Mouse (Mus musculus) liver, embryonic 18 days (tissue): ENCODE data around the gene Smg7. TPM values are rescaled to one million over a fixed set of nuclear protein-coding genes. Genes with fewer than 3 reads are reported as not detected.

Source experiments
- polyA plus RNA-seq: library from polyadenylated mRNA; depleted of rRNA; stranded (reverse); fragments of >200 nt; gene quantifications from 2 replicates; pipeline ENCODE4 v1.2.3, GENCODE M21; 2012; rRNA removed

Smg7 gene
- polyA plus RNA-seq = 8.8 and 10.8 TPM in 2 replicates

GRCm38 (mm10) chr1:152901765-152902664, at the start of gene Smg7:
Gene Smg7, minus strand, starts transcription at chr1:152902646.

GRCm38 (mm10) chr1:152799897-152800296, 102.5 kb downstream of the Smg7 start, which contains the start of gene Ncf2:
Gene Ncf2, plus strand, starts transcription at chr1:152800194.

Other genes with a start within 250 kb of the Smg7 start
- not detected in 2 replicates for gene Apobec4, start 152.1 kb downstream of the Smg7 start, polyA plus RNA-seq
- 8.5 and 8.9 TPM in 2 replicates for gene Rgl1, start 136.3 kb downstream of the Smg7 start, polyA plus RNA-seq
- gene Arpc5, start 136.1 kb downstream of the Smg7 start, polyA plus RNA-seq = 75.4 and 81.9 TPM in 2 replicates
- 18.3 and 18.6 TPM in 2 replicates for gene Ncf2, start 102.5 kb downstream of the Smg7 start, polyA plus RNA-seq
- 0.04 and 0.09 TPM in 2 replicates for gene Nmnat2, start 52.3 kb upstream of the Smg7 start, polyA plus RNA-seq